Mouse (Mus musculus) CD4-positive, CD25-positive, alpha-beta regulatory T cell, adult 2 months (primary cell): Measurements from ENCODE around the gene Btg1.

Source experiments
- DNase-seq: peaks from one replicate; pipeline ENCODE4 v3.0.0-alpha.2; 2012; ENCODE audit warnings: low read depth, low spot score

Btg1 gene

DNA sequence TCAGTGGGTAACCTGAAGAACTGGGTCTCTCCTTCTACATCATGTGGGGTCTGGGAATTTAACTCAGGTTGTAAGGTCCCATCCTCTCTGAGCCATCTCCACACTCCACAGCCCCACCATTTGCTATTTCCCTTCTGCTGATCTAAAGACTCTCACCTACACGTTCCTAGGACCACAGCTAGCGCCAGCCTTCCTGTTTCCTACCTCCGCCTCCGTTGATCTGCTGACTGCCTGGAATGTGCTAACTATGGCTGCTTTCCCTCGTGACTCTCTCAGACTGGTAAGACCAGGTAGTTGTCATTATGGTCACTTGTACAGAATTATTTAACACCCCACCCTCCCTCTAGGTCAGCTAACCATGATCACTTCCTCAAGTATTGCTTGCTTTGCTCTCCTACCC, 13.3 kb downstream of the Btg1 start:
- DNase-seq, result no peak

DNA sequence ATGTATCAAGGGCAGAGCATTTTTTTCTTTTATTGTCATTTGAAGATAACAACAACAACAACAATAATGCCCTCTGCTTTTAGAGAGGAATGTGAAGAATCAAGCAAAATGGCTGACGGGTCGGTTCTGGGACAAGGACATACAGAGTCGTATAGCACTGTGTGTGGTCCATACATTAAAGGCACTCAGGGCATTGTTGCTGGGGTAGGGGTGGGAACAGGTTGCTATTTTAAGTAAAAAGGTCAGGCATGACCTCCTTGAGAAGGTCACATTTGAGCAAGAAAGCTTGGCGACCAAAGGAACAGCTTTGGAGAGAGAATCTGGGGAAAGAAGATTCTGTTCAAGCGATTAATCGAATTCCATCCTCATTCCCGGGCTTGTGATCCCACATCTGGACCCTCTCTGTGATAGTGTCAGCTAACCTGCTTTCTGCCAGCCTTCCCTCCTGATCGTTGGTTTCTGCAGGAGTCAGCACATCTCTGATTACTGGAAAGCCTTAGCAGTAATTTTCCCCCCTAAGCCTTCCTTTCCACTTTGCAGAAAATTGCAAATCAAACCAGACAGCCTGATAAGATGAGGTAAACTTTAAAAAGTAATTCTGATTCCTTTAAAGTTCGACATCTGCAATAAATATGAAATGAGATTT, 14.4 kb downstream of the Btg1 start:
- DNase-seq, result no peak

DNA sequence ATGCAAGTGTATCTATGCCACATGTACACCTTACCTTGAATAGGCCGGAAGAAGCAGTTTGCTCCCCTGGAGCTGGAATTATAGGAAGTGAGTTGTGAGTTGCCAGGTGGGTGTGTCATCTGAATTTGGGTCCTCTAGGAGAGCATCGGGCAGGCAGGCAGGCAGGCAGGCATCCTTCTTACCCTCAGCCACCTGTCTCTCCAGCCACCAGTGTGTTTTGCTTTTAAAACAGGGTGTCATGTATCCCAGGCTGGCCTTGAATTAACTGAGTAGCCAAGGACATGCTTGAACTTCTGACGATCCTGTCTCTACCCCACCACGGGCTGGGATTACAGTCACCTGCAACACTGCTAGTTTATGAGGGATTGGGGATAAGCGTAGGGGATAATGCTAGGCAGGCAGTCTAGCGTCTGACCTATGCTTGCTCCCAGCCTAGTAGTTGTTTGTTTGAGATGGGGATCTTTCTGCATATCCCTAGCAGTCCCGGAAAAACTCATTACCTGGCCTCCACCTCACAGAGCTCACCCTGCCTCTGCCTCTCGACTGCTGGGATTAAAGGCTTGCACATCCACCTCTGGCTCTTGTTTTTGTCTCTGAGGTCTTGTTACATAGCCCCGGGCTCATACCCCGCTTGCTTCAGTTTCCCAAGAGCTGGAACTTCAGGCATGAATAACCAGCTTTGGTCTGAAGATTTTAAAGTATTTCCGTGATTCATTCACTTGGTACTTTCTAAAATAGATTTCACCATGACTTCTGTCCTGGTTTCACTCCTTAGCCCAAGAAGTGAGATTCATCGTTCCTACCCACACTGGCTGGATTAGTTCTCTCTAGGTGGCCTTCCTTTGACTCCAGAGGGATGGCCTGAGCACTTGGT, 15.7 kb downstream of the Btg1 start:
- no peak for DNase-seq

DNA sequence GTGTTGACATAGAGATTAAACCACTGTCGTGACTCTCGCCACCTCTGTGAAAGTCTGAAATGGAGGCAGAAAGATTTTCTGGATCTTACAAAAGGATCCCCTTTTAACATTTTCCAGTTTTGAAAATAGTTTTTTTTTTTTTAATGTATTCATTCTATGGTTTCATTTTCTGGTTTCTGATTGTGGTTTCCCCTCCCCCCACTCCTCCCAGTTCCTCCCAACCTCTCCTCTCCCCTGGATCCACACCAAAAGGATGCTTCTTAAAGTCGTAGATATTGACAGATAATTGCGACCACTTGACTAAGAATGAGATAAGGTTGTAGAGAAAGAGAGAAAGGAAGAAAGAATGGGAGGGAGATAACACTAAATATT, 16.3 kb downstream of the Btg1 start:
- no peak for DNase-seq

DNA sequence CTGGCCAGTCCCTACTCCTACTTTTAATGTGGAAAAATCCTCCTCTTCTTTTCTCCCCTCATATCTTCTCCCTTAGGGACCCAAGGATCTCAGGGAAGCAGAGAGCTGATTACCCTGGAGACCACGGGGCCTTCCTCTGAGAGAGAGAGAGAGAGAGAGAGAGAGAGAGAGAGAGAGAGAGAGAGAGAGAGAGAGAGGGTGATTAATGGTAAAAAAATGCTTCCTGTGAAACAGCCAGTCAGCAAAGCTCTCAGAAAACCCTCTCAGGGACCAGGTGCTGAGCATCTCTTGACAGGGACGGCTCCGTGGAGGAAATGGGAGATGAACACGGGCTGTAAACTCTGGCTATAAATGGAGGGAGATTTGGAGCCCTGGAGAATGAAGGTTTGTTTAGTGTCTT, 18.7 kb downstream of the Btg1 start:
- DNase-seq, result peak; percentile 49

DNA sequence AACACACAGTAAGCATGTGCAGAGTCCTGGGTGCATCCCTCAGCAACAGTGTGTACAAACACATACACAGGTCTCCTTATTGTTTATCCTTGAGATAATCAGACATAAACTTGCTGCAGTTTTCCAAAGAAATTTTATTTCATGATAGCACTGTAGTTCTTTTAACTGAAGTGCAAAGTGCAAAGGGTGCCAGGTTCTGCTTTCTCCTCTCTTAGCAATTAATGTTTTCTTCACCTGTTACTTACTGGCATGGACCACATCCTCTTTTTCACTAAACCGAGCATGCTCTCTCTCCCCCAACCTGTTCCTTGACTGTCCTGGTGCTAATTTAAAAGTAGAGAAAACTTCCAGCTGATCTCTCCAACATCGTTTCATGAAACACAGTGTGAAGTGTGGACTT, 21.7 kb downstream of the Btg1 start:
- no peak for DNase-seq

DNA sequence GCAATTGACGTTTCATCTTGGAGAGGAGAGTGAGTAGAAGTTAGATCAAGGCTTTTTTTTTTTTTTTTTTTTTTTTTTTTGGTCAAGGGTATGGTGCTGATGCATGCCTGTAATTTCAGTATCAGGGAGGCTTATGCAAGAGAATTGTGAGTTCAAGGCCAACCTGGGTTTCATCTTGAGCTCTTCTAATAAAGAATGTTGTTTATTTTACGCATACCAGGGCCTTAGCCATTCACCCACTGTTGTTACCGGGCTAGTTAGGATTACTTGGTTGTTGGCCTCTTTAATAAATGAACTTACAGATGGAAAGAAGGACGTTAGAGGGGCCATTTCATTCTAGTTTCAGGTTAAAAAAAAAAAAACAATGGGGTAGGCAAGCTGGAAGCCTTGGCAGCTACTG, 25.2 kb downstream of the Btg1 start:
- DNase-seq, result no peak

DNA sequence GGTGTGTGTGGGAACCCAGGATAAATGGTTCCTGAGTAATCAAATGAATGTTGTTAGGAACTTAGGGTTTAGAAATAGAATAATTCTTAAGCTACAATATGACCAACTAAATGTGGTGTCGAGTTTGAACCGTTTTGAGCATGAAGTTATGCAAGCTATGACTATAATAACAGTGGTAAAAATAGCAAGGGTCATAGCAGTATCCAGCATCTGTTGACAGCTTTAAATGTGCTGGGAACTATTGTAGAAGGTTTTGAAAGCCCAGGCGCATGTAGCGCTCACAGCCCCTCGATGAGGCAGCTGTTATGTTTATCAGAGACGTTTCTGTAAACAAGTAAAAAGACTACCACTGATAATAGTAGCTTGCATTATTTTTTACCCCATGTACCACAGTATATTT, 25.9 kb downstream of the Btg1 start:
- no peak for DNase-seq

DNA sequence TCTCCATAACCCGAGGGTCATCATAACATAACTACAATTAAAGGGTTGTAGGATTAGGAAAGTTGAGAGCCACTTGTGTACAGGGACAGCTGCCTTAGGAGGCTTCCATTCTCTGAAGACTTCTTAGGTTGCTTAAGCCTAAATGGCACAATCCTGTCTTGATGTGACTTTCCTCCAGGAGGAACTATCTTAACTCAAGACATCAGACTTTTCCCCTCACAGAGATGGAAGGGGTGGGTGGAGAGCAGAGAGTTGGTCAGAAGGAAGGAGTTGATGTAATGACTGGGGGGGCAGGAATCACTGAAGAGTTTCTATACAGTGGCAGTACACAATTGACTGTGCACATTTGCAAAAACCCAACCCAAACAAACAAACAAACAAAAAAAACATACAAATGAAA, 28.4 kb downstream of the Btg1 start:
- DNase-seq, result no peak

DNA sequence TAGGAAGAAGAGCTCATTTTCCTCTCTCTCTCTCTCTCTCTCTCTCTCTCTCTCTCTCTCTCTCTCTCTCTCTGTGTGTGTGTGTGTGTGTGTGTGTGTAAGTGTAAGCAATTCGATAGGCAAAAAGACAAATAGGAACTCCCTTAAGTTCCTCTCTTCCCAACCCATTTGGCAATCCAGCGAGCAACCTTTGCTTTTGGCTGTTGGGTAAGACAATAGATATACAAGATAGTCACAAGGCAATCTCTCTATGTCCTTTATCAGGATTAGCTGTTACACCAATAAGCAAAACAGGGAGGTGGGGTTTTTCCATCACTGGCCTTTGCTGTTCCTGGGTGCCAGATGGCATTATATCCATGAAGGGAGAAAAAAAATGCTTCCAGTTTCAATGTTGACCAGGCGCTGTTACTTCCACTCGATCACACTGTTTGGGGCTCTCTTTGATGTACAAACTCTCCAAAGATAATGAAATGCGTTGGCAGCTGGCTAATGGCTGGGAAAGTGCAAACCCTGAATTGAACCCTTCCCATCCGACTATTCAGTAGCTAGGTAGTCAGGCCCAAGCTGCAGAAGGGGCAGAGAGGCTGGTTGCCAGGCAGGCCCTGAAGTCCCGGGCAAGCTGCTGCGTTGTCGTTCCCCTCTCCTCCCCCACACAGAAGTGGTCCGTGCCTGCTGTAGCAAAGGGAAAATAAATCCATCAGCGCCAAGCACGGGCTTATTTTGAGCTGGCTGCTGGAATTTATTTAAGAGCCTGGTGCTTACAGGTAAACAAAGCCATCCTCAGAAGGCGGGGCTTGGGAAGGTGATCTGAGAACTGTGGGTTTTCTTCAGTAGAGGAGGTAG, 29.4 kb downstream of the Btg1 start:
- DNase-seq, result no peak

DNA sequence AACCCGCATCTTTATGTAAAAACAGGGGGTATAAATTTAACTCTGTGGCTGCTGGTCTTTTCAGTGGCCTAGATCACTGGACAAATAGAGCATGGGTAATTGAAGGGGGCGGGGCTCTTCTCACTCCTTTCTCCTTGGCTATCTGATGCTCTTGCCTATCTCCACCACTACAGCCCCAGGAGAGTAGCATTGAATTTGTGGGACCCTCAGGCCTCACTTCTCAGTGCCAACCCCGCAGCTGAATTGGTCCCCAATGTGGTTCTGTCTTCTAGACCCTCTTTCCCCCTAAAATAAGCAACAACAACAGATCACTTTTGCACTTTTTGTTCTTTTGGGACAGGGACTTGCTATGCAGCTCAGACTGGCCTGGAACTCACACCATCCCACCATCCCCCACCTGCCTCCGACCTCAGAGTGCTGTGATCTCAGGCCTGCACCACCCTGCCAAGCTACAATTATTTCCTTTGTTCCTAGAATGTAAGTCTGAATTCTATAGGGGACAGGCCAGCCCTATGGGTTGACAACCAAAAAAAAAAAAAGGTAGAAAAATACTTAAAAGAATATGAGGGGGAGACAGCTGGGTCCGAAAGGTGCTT, 30.2 kb downstream of the Btg1 start:
- no peak for DNase-seq

DNA sequence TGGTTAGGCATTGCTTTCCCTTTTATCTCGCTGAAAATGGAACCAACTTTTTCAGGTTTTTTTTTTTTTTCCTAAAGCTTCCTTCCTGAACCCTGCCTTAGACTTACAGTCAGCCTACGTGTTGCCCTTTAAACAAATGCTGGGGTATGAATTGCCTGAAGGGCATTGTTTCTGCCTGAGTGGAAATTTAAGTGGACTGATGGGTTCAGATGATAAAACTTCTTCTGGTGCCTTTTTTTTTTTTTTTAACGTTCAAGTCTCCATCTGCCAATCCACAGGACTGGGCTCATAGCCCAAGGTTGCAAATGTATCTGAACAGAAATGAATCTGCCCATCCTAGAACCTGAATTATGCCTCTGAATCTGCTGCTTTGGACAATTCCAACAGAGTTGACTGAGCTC, 31.4 kb downstream of the Btg1 start:
- no peak for DNase-seq

DNA sequence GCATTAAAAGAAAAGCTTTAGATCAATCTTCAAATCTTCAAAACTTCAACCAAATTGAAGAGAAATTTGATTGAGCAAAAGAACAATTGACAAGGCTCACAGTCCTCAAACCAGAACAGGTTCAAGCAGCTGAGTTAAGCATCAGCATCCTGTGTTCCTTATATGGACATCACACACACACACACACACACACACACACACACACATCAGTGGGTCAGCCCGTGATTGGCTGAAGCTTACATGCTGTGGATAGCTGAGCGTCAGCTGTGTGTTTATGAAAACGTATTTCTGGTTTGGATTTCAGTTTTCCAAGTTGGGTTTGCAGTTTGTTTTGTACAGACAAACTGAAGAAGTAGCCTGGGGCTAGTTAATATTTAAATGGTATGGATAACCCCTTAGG, 32.7 kb downstream of the Btg1 start:
- DNase-seq, result no peak

DNA sequence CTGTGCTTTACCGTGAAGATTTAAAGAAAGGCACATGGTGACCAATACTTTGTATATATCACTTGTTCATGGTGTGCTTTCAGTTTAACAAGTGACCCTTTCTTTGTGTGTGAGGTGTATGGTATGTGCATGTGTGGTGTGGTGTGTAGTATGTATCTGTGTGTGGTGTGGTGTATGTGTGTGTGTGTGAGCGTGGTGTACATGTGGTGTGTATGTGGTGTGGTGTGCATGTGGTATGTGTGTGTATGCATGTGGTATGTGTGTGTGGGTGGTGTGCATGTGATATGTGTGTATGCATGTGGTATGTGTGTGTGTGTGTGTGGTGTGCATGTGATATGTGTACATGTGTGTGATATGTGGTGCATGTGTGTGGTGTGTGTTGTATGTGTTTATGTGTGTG, 35.6 kb downstream of the Btg1 start:
- no peak for DNase-seq

DNA sequence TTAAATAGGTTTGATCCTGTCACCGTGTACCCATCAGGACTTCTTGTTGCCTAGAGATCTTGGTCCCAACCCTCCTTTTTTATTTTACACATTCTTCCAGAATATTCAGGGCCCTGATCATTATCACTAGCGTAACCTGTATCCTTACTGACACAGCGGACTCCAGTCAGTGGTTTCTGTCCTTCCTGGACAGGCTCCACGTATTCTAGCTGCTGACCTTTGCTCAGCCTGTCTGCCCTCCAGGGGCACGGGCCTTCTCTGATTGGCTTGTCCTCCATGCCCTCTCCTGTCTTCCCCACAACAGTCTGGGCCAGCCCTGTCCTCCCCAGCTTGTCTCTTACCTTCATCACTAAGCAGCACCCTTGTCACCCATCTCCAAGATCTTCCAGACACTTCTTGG, 36.2 kb downstream of the Btg1 start:
- no peak for DNase-seq

DNA sequence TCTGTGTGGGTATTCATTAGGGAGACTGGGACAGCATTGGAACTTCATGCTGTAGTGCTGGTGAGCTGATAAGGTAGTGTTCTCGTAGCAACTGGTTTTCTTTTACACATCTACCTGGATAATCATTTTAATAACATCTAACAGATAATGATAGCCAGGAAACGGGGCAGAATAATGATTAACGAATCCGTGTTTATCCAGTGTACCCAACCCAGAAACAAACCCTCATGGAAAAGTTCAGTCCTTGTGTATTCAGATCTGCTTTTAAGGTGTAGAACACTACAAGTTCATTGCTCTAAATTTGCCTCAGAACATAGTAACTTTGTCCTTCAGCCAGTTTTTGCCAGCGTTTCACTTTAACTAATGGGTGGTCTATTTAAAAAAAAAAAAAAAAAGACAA, 37.3 kb downstream of the Btg1 start:
- DNase-seq, result no peak

DNA sequence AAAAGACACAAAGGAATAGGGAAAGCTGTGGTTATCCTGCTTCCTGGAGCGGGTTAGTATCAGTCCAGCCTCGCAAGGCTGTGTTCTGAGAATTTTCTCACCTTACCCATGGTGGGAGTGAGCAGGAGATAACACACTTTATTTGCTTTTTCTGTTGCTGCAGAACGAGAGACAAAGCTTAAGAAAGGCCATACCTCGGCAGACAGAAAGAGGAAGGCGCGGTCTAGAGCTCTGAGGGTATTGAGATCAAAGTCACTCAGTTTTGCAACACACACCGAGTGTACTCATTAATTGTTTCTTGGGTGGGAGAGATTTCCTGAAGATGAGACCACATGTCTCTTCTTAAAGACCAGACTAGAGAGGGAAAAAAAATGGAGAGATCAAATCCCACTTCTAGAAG, 37.8 kb downstream of the Btg1 start:
- DNase-seq, result peak; percentile 47

DNA sequence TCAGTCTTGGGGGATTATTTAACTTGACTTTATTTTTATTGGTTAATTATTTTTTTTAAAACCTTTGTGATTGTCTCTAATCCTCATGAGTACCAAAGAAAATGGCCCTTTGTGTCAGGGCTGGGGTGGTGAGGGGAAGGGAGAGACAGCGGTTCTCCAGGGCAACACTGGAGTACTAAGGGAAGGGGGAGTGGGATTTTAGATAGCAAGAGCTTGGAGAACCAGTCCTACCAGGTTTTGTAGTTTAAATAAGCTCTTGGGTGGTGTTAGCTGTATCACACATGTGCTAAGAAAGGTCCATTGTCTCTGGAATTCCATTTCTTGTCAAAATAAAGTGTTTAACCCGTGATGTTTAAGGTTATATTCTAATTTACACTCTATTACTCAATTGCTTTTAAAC, 38.3 kb downstream of the Btg1 start:
- DNase-seq, result no peak

DNA sequence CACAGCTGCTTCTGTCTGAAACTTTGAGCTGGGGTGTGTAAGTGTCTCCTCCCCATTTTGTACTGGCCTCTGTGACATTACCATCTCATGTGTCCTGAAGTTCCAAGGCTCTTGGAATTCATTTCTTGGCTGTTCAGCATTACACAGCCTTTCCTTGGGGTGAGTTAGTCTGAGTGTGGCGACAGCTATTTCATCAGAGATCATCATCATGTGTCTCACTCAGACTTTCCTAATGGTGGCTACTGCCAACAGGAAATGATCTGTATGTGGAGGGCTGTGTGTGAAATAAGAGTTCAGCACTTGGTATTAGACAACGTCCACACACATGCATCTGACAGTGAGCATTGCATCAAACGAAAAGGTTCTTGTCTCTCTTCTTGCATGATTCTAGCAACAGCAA, 39.4 kb downstream of the Btg1 start:
- peak; percentile 63 for DNase-seq

DNA sequence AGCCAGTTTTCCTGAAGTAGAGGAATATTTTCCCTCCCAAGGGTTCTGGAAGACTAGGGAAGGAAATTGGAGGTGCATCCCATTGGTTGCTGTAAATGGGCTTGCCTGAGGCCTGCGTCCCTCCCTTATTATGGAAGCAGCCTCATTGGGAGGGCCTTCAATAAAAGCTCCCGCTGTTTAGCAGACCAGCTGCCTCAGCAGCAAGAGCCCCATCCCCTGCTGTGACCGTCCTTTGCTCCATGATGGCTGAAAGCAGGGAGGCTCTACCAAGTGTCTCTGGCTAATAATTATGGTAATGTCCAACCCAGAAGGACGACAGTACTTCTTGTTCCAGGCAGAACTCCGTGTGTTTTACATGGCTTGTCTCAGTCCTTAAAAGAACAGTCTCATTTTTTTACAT, 42.1 kb downstream of the Btg1 start:
- DNase-seq, result no peak

DNA sequence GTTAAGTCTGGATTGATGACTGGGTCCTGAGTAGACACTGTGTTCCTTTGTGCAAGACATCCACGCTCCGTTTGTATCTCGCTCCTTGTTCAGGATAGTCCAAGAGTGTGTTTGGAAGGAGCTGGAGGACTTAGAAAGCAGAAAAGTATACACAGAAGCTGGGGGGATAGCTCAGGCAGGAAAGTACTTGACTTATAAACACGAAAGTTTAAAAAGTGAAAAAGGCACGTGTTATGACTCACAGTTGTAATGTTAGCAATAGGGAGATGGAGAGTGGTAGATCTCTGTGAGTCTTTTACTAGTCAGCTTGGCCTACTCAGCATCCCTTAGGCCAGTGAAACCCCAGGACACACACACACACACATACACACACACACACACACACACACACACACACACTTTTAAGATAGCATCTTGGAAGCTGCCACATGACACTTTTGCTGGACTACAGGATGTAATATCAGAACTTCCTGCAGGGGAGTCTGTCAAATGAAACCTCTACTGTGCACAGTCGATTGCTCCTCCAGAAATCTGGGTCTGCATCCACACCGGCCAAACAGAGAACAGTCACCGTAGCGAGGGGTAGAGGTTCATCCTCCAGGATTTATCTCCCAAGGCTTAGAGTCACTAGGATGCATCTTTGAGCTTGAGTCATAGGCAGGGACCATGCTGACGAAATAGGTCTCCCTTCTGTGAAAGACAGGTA, 43.6 kb downstream of the Btg1 start:
- DNase-seq, result peak; percentile 48

DNA sequence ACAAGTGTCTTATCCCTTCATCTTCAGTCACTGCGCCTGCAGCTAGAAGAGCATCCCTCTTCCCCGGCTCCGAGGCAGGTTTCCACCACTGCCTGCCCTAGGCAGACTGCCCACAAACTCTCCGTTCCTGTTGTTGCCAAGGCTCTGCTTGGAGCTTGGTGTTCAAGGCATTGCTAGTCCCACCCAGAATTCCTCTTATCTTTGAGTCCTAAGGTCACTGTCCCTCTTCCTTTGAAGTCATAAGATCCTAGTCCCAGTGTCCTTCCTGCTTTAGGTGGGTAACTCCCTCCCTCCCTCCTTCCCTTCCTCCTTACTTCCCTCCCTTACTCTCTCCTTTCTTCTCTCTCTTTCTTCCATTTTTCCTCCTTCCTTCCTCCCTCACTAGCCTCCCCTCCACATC, 46.2 kb downstream of the Btg1 start:
- no peak for DNase-seq
